Mouse (Mus musculus): Measurements from ENCODE around the gene Wdtc1. TPM values are rescaled to one million over a fixed set of nuclear protein-coding genes. Genes with fewer than 3 reads are reported as not detected.

The Wdtc1 gene
- total and polyA plus RNA-seq, 3 experiments: 13.2 to 35.3 TPM; not detected in 1

DNA sequence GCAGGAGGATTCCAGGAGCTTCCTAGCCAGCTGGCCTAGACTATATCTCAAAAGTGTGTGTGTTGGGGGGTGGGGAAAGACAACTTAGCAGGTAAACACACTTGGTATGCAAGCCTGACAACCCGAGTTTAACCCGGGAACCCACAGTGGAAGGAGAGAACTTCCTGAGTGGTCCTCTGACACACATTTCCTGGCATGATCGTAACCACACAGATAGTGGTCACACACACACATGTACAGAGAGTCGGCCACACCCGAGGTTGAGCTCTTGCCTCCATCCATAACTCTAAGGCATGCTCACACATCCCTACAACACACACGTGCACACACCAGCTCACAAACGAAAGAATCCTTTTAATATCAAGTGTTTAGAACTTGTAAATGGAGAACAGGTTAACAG is 25.2 kb downstream of the Wdtc1 start:
- H3K9ac ChIP-seq (ENCODE audit: control insufficient read depth, low read depth, low read length, poor library complexity, severe bottlenecking): no peak overlapping the region
- H3K36me3 ChIP-seq (ENCODE audit: control insufficient read depth in 1 of 2, insufficient read depth in 2 of 2, low read length in 2 of 2): no peaks in the 10 kb centered on the region
- no peak overlapping the region for H3K4me3 ChIP-seq (ENCODE audit: control insufficient read depth in 1 of 2, insufficient read depth in 1 of 2, low read depth in 2 of 2, low read length in 2 of 2)
- no peak overlapping the region for H3K27ac ChIP-seq (ENCODE audit: control insufficient read depth, low read depth, low read length)
- H3K79me2 ChIP-seq (ENCODE audit: control insufficient read depth, insufficient read depth, low read length, poor library complexity): 0 out of 2 replicates have a peak, but pooled peaks cover 1% of the 10 kb centered on the region
- DNase-seq (ENCODE audit: low read depth, low spot score): no peak
- TF ChIP-seq MEF2A (IDR thresholded peaks at IDR 0.05; ENCODE audit: extremely low read depth, insufficient replicate concordance, low read depth, low read length, poor library complexity, severe bottlenecking) (no peak), NELFE (IDR thresholded peaks at IDR 0.05; ENCODE audit: low read depth, low read length) (no peak), MXI1 (IDR thresholded peaks at IDR 0.05; ENCODE audit: low read depth, low read length) (no peak), SIN3A (IDR thresholded peaks at IDR 0.05; ENCODE audit: low read length) (no peak), MYC (IDR thresholded peaks at IDR 0.05; ENCODE audit: low read depth, low read length) (no peak), KAT2A (conservative IDR thresholded peaks at IDR 0.05; ENCODE audit: low read depth, low read length) (no peak), GATA1 (IDR thresholded peaks at IDR 0.05; ENCODE audit: low read depth, low read length) (no peak)
- H3K9me3 ChIP-seq (replicated peaks; ENCODE audit: insufficient read depth, low read length): no peaks in the 10 kb centered on the region
- H3K27me3 ChIP-seq (ENCODE audit: control insufficient read depth in 1 of 2, insufficient read depth in 2 of 2, low read length in 2 of 2): no peaks in the 10 kb centered on the region
- no peaks in the 10 kb centered on the region for H3K4me1 ChIP-seq (ENCODE audit: control insufficient read depth in 1 of 2, insufficient read depth in 2 of 2, low read length in 2 of 2)

GRCm38 (mm10) chr4:133319667-133320066 is 33.6 kb downstream of the Wdtc1 start:
- H3K4me3 ChIP-seq (ENCODE audit: control insufficient read depth in 1 of 2, insufficient read depth in 1 of 2, low read depth in 2 of 2, low read length in 2 of 2): no peak overlapping the region
- no peak for TF ChIP-seq TBP (IDR thresholded peaks at IDR 0.05; ENCODE audit: low read depth, low read length)
- TF ChIP-seq MYB (IDR thresholded peaks at IDR 0.05; ENCODE audit: low read depth, low read length): no peak
- TF ChIP-seq BHLHE40 (IDR thresholded peaks at IDR 0.05; ENCODE audit: borderline replicate concordance, low read depth, low read length): no peak
- TF ChIP-seq EP300 (IDR thresholded peaks at IDR 0.05; ENCODE audit: low read depth in 1 of 2, low read length in 2 of 2): no peak
- TF ChIP-seq CTCF (IDR thresholded peaks at IDR 0.05 in 2 of 3, conservative IDR thresholded peaks at IDR 0.05 in 1 of 3; ENCODE audit: control insufficient read depth in 1 of 3, insufficient read depth in 1 of 3, low read depth in 2 of 3, low read length in 3 of 3, poor library complexity in 1 of 3, severe bottlenecking in 1 of 3): no peak
- no peak for TF ChIP-seq ELF1 (IDR thresholded peaks at IDR 0.05; ENCODE audit: low read depth, low read length)
- no peak for TF ChIP-seq SIN3A (IDR thresholded peaks at IDR 0.05; ENCODE audit: low read length)
- no peak for TF ChIP-seq MEF2A (IDR thresholded peaks at IDR 0.05; ENCODE audit: extremely low read depth, insufficient replicate concordance, low read depth, low read length, poor library complexity, severe bottlenecking)
- TF ChIP-seq GABPA (IDR thresholded peaks at IDR 0.05; ENCODE audit: low read depth, low read length): no peak
- no peak for TF ChIP-seq POLR2A (IDR thresholded peaks at IDR 0.05; ENCODE audit: control insufficient read depth in 1 of 2, insufficient read depth in 1 of 2, low read depth in 1 of 2, low read length in 2 of 2, poor library complexity in 1 of 2)
- no peak for TF ChIP-seq ZKSCAN1 (IDR thresholded peaks at IDR 0.05; ENCODE audit: low read depth, low read length)
- TF ChIP-seq USF1 (IDR thresholded peaks at IDR 0.05; ENCODE audit: low read depth, low read length): no peak
- no peak for TF ChIP-seq CHD1 (IDR thresholded peaks at IDR 0.05; ENCODE audit: low read depth, low read length)
- TF ChIP-seq MYC (IDR thresholded peaks at IDR 0.05; ENCODE audit: low read depth, low read length): no peak
- no peak for TF ChIP-seq NELFE (IDR thresholded peaks at IDR 0.05; ENCODE audit: low read depth, low read length)
- TF ChIP-seq ETS1 (IDR thresholded peaks at IDR 0.05; ENCODE audit: low read depth, low read length): no peak
- no peak for TF ChIP-seq TCF12 (IDR thresholded peaks at IDR 0.05; ENCODE audit: low read depth, low read length)
- TF ChIP-seq POLR2AphosphoS2 (IDR thresholded peaks at IDR 0.05; ENCODE audit: low read length): no peak
- H3K9ac ChIP-seq (ENCODE audit: control insufficient read depth, low read depth, low read length, poor library complexity, severe bottlenecking): no peak overlapping the region
- no peak overlapping the region for H3K27ac ChIP-seq (ENCODE audit: control insufficient read depth, low read depth, low read length)
- DNase-seq (ENCODE audit: low read depth, low spot score): no peak
- H3K27me3 ChIP-seq (ENCODE audit: control insufficient read depth in 1 of 2, insufficient read depth in 2 of 2, low read length in 2 of 2): no peaks in the 10 kb centered on the region
- no peaks in the 10 kb centered on the region for H3K9me3 ChIP-seq (replicated peaks; ENCODE audit: insufficient read depth, low read length)
- no peaks in the 10 kb centered on the region for H3K4me1 ChIP-seq (ENCODE audit: control insufficient read depth in 1 of 2, insufficient read depth in 2 of 2, low read length in 2 of 2)
- H3K79me2 ChIP-seq (ENCODE audit: control insufficient read depth, insufficient read depth, low read length, poor library complexity): no peaks in the 10 kb centered on the region
- H3K36me3 ChIP-seq (ENCODE audit: control insufficient read depth in 1 of 2, insufficient read depth in 2 of 2, low read length in 2 of 2): no peaks in the 10 kb centered on the region

Data from MEL (cell line).